Mouse (Mus musculus) myocyte (in vitro differentiated cells): ENCODE data around the gene Acsl3.

Experiments
- CEBPB ChIP-seq: IDR thresholded peaks from 2 replicates; pipeline ENCODE4 v1.6.1; 2011; ENCODE audit warnings: mild to moderate bottlenecking, moderate library complexity; ENCODE audit not compliant: poor library complexity, insufficient read depth, severe bottlenecking
- MYOD1 ChIP-seq, 3 experiments: IDR thresholded peaks; one replicate each; pipeline ENCODE4 v1.6.1; 2011; ENCODE audit warnings: control low read depth in 2 of 3, low read depth in 2 of 3, mild to moderate bottlenecking in 2 of 3, moderate library complexity in 1 of 3; ENCODE audit not compliant: insufficient read length in 2 of 3, control insufficient read depth in 1 of 3
- MYOG ChIP-seq, 3 experiments: IDR thresholded peaks; one replicate each; pipeline ENCODE4 v1.6.1; 2011; ENCODE audit warnings: control low read depth in 2 of 3, low read depth in 2 of 3, mild to moderate bottlenecking in 2 of 3; ENCODE audit not compliant: insufficient read length in 2 of 3, control insufficient read depth in 1 of 3, insufficient read depth in 1 of 3
- POLR2A ChIP-seq: IDR thresholded peaks from one replicate; pipeline ENCODE4 v1.6.1; 2011; ENCODE audit warnings: low read depth, mild to moderate bottlenecking, control low read depth, moderate library complexity; ENCODE audit not compliant: insufficient read length
- POLR2AphosphoS2 ChIP-seq: IDR thresholded peaks from one replicate; pipeline ENCODE4 v1.6.1; 2011; ENCODE audit warnings: low read depth, control low read depth; ENCODE audit not compliant: insufficient read length
- TCF12 ChIP-seq: IDR thresholded peaks from one replicate; pipeline ENCODE4 v1.6.1; 2011; ENCODE audit warnings: mild to moderate bottlenecking, control low read depth; ENCODE audit not compliant: poor library complexity, insufficient read depth, severe bottlenecking
- USF1 ChIP-seq: IDR thresholded peaks from one replicate; pipeline ENCODE4 v1.6.1; 2011; ENCODE audit warnings: low read depth, mild to moderate bottlenecking, control low read depth, moderate library complexity

GRCm38 (mm10) chr1:78725617-78726223 lies 68.1 kb downstream of the Acsl3 start:
- no peak for TF ChIP-seq MYOD1 (IDR thresholded peaks at IDR 0.05; ENCODE audit: control insufficient read depth in 1 of 3, insufficient read length in 2 of 3, low read depth in 2 of 3)
- no peak for TF ChIP-seq POLR2AphosphoS2
- TF ChIP-seq TCF12, result no peak
- TF ChIP-seq POLR2A, result no peak
- TF ChIP-seq MYOG (IDR thresholded peaks at IDR 0.05; ENCODE audit: control insufficient read depth in 1 of 3, insufficient read depth in 1 of 3, insufficient read length in 2 of 3, low read depth in 2 of 3), result no peak
- no peak for TF ChIP-seq USF1
- TF ChIP-seq CEBPB, result no peak
